ENCODE assay signal across 8 mouse cellular contexts in genomic region chr15:6624365-6625182, GRCm38 (mm10).
A peak's percentile ranks its signal among the peaks of the same experiment; 100 is the strongest.
DNase-seq lines count a peak whose midpoint lies in the region; ATAC-seq lines count a peak whose summit lies in the region.

No protein-coding gene starts in this region.

- WGBS in embryonic facial prominence, embryonic 15.5 days: 16% methylated on average over 18 of the region's 18 CpGs

- H3K27me3 ChIP-seq in embryonic facial prominence, embryonic 15.5 days: no peaks in the 10 kb centered on the region

- DNase-seq in adrenal gland, postnatal 14 days: peak; percentile 20
- no peak for DNase-seq in adrenal gland, adult 8-10 months
- DNase-seq in layer of hippocampus, postnatal 14 days (ENCODE audit: low spot score in 2 of 2): peak; percentile 11 to 18
- peak; percentile 40 for DNase-seq in right cerebral cortex, postnatal 4 days
- DNase-seq in gastrocnemius, postnatal 36 days: no peak

- H3K9me3 ChIP-seq in embryonic facial prominence, embryonic 15.5 days (replicated peaks): no peaks in the 10 kb centered on the region

- H3K4me1 ChIP-seq in embryonic facial prominence, embryonic 15.5 days: peaks cover 15% of the 10 kb centered on the region; the same call in 1 of the 2 replicates

- H3K9ac ChIP-seq in embryonic facial prominence, embryonic 15.5 days: no peak overlapping the region

- H3K4me3 ChIP-seq in embryonic facial prominence, embryonic 15.5 days (replicated peaks): peak overlapping the region; percentile 26

- H3K4me2 ChIP-seq in embryonic facial prominence, embryonic 15.5 days (replicated peaks): peak overlapping the region; percentile 45

- intact Hi-C loops in gastrocnemius, postnatal 36 days (cut with DNase I): loop anchor here (2.0 to 10.0 kb wide), 2 partner anchors 124 to 260 kb away; no protein-coding TSS in a partner anchor

- peak; percentile 34 for ATAC-seq in CD4-positive, CD25-positive, alpha-beta regulatory T cell, adult 4 months
- ATAC-seq in embryonic facial prominence, embryonic 15.5 days (ENCODE audit: insufficient number of reproducible peaks, low FRiP score, low TSS enrichment, low read depth): no peak
- peak; percentile 62 for ATAC-seq in megakaryocyte, adult 5-6 weeks (ENCODE audit: poor library complexity, severe bottlenecking)

- no peak overlapping the region for H3K27ac ChIP-seq in embryonic facial prominence, embryonic 15.5 days (replicated peaks)

- H3K36me3 ChIP-seq in embryonic facial prominence, embryonic 15.5 days: no peaks in the 10 kb centered on the region

Comparison
In these comparisons a context has a peak if more than half of its experiments do, and no peak if none do; other contexts are left out.
1. DNase-seq: peak in adrenal gland, postnatal 14 days (single experiment), layer of hippocampus, postnatal 14 days (2 of 2) and right cerebral cortex, postnatal 4 days (single experiment); none in adrenal gland, adult 8-10 months (single experiment) and gastrocnemius, postnatal 36 days (0 of 2).